Mouse (Mus musculus): ENCODE measurements around the gene Iqgap1. TPM values are rescaled to one million over a fixed set of nuclear protein-coding genes. Genes with fewer than 3 reads are reported as not detected.
"Not testable (repeated sequence)": the region's sequence is repeated elsewhere in the genome, so short reads cannot be mapped to it uniquely, and the experiment has no call there.

The Iqgap1 gene
- total RNA-seq, 2 experiments from 2014 or later: 30.9 to 34.0 TPM

- intact Hi-C loops (cut with DNase I): no loop called here
- peak in 1 of 2 experiments; percentile 70 for DNase-seq (ENCODE audit: extremely low spot score in 1 of 2, low spot score in 2 of 2)
These were observed 46.7 kb downstream of the Iqgap1 start for GRCm38 (mm10) chr7:80778958-80779669.

GRCm38 (mm10) chr7:80778376-80778775, 47.4 kb downstream of the Iqgap1 start:
- no peak for DNase-seq (ENCODE audit: extremely low spot score in 1 of 2, low spot score in 2 of 2)
- intact Hi-C loops (cut with DNase I): no loop called here

- intact Hi-C loops (cut with DNase I): no loop called here
- DNase-seq (ENCODE audit: extremely low spot score in 1 of 2, low spot score in 2 of 2): no peak
These were observed 48.6 kb downstream of the Iqgap1 start for GRCm38 (mm10) chr7:80777151-80777550.

GRCm38 (mm10) chr7:80776090-80776489, 49.7 kb downstream of the Iqgap1 start:
- DNase-seq (ENCODE audit: extremely low spot score in 1 of 2, low spot score in 2 of 2): no peak
- intact Hi-C loops (cut with DNase I): no loop called here

GRCm38 (mm10) chr7:80775448-80775904, 50.3 kb downstream of the Iqgap1 start:
- intact Hi-C loops (cut with DNase I): no loop called here
- no peak for DNase-seq (ENCODE audit: extremely low spot score in 1 of 2, low spot score in 2 of 2)

GRCm38 (mm10) chr7:80774615-80775447, 50.9 kb downstream of the Iqgap1 start:
- DNase-seq (ENCODE audit: extremely low spot score in 1 of 2, low spot score in 2 of 2): no peak
- intact Hi-C loops (cut with DNase I): no loop called here

- DNase-seq (ENCODE audit: extremely low spot score in 1 of 2, low spot score in 2 of 2): peak in 1 of 2 experiments; percentile 53
- intact Hi-C loops (cut with DNase I): no loop called here
These were observed 51.8 kb downstream of the Iqgap1 start for GRCm38 (mm10) chr7:80773834-80774614.

- intact Hi-C loops (cut with DNase I): no loop called here
- DNase-seq (ENCODE audit: extremely low spot score in 1 of 2, low spot score in 2 of 2): no peak
These were observed 55.3 kb downstream of the Iqgap1 start for GRCm38 (mm10) chr7:80770466-80770865.

- DNase-seq (ENCODE audit: extremely low spot score in 1 of 2, low spot score in 2 of 2): peak in 1 of 2 experiments; percentile 62
- intact Hi-C loops (cut with DNase I): no loop called here
These were observed 58.9 kb downstream of the Iqgap1 start for GRCm38 (mm10) chr7:80766861-80767312.

- intact Hi-C loops (cut with DNase I): no loop called here
- no peak for DNase-seq (ENCODE audit: extremely low spot score in 1 of 2, low spot score in 2 of 2)
These were observed 59.7 kb downstream of the Iqgap1 start for GRCm38 (mm10) chr7:80766072-80766471.

- intact Hi-C loops (cut with DNase I): no loop called here
- DNase-seq (ENCODE audit: extremely low spot score in 1 of 2, low spot score in 2 of 2): no peak
These were observed 61.8 kb downstream of the Iqgap1 start for GRCm38 (mm10) chr7:80763864-80764437.

GRCm38 (mm10) chr7:80762297-80762696, 63.5 kb downstream of the Iqgap1 start:
- intact Hi-C loops (cut with DNase I): no loop called here
- no peak for DNase-seq (ENCODE audit: extremely low spot score in 1 of 2, low spot score in 2 of 2)

GRCm38 (mm10) chr7:80754086-80754485, 71.7 kb downstream of the Iqgap1 start:
- intact Hi-C loops (cut with DNase I): no loop called here
- DNase-seq (ENCODE audit: extremely low spot score in 1 of 2, low spot score in 2 of 2): no peak

- intact Hi-C loops (cut with DNase I): no loop called here
- DNase-seq (ENCODE audit: extremely low spot score in 1 of 2, low spot score in 2 of 2): no peak
These were observed 72.2 kb downstream of the Iqgap1 start for GRCm38 (mm10) chr7:80753613-80754012.

GRCm38 (mm10) chr7:80749624-80750023, 76.2 kb downstream of the Iqgap1 start:
- intact Hi-C loops (cut with DNase I): no loop called here
- no peak for DNase-seq (ENCODE audit: extremely low spot score in 1 of 2, low spot score in 2 of 2)

GRCm38 (mm10) chr7:80749109-80749508, 76.7 kb downstream of the Iqgap1 start:
- intact Hi-C loops (cut with DNase I); DNase-seq (ENCODE audit: extremely low spot score in 1 of 2, low spot score in 2 of 2): not testable (repeated sequence)

- intact Hi-C loops (cut with DNase I): no loop called here
- no peak for DNase-seq (ENCODE audit: extremely low spot score in 1 of 2, low spot score in 2 of 2)
These were observed 78.4 kb downstream of the Iqgap1 start for GRCm38 (mm10) chr7:80747371-80747770.

GRCm38 (mm10) chr7:80746166-80746761, 79.5 kb downstream of the Iqgap1 start:
- intact Hi-C loops (cut with DNase I): no loop called here
- no peak for DNase-seq (ENCODE audit: extremely low spot score in 1 of 2, low spot score in 2 of 2)
